Mouse (Mus musculus) MEL (cell line): ENCODE measurements around the gene Prrg2. TPM values are rescaled to one million over a fixed set of nuclear protein-coding genes. Genes with fewer than 3 reads are reported as not detected.

Source experiments
- DNase-seq: peaks from one replicate; pipeline ENCODE4 v3.0.0; 2011; ENCODE audit warnings: low read depth, low spot score
- H3K27ac ChIP-seq: 2 replicates; pipeline ENCODE4 v1.5.1; 2012; ENCODE audit warnings: low read depth, mild to moderate bottlenecking, control low read depth, low read length, moderate library complexity; ENCODE audit not compliant: control insufficient read depth
- H3K27me3 ChIP-seq, 2 experiments: fragments of 150-350 bp in 1 of 2; sonication (generic) in 1 of 2; 2 replicates each; pipeline ENCODE4 v1.6.1; 2012; ENCODE audit warnings: low read length in 2 of 2, mild to moderate bottlenecking in 2 of 2, improper control_type of control experiment in 1 of 2, moderate library complexity in 1 of 2; ENCODE audit not compliant: insufficient read depth in 2 of 2, control insufficient read depth in 1 of 2
- H3K36me3 ChIP-seq, 2 experiments: 2 replicates each; pipeline ENCODE4 v1.6.1; 2012 to 2014; ENCODE audit warnings: low read length in 2 of 2, improper control_type of control experiment in 1 of 2, inconsistent platforms in 1 of 2, mild to moderate bottlenecking in 1 of 2; ENCODE audit not compliant: insufficient read depth in 2 of 2, control insufficient read depth in 1 of 2
- H3K4me1 ChIP-seq, 2 experiments: fragments of 150-350 bp in 1 of 2; sonication (generic) in 1 of 2; 2 replicates each; pipeline ENCODE4 v1.6.1; 2012; ENCODE audit warnings: low read length in 2 of 2, improper control_type of control experiment in 1 of 2, mild to moderate bottlenecking in 1 of 2; ENCODE audit not compliant: insufficient read depth in 2 of 2, control insufficient read depth in 1 of 2
- H3K4me3 ChIP-seq, 2 experiments: fragments of 150-350 bp in 1 of 2; sonication (generic) in 1 of 2; 2 replicates each; pipeline ENCODE4 v1.5.1; 2012; ENCODE audit warnings: low read depth in 2 of 2, low read length in 2 of 2, mild to moderate bottlenecking in 2 of 2, moderate library complexity in 2 of 2, control low read depth in 1 of 2, improper control_type of control experiment in 1 of 2; ENCODE audit not compliant: control insufficient read depth in 1 of 2, insufficient read depth in 1 of 2
- H3K79me2 ChIP-seq: 2 replicates; pipeline ENCODE4 v1.6.1; 2012; ENCODE audit warnings: mild to moderate bottlenecking, low read length, moderate library complexity; ENCODE audit not compliant: control insufficient read depth, poor library complexity, insufficient read depth
- H3K9ac ChIP-seq: 2 replicates; pipeline ENCODE4 v1.6.1; 2012; ENCODE audit warnings: low read depth, mild to moderate bottlenecking, control low read depth, low read length, moderate library complexity; ENCODE audit not compliant: control insufficient read depth, poor library complexity, severe bottlenecking
- H3K9me3 ChIP-seq: fragments of 150-350 bp; sonication (generic); replicated peaks from 2 replicates; pipeline ENCODE4 v1.6.1; 2012; ENCODE audit warnings: mild to moderate bottlenecking, low read length, improper control_type of control experiment, moderate library complexity; ENCODE audit not compliant: insufficient read depth
- BHLHE40 ChIP-seq: IDR thresholded peaks from 2 replicates; pipeline ENCODE4 v1.6.1; 2012; ENCODE audit warnings: low read depth, mild to moderate bottlenecking, inconsistent platforms, low read length, improper control_type of control experiment, borderline replicate concordance
- E2F4 ChIP-seq: IDR thresholded peaks from 2 replicates; pipeline ENCODE4 v1.6.1; 2011; ENCODE audit warnings: low read depth, low read length, improper control_type of control experiment, borderline replicate concordance
- ELF1 ChIP-seq: IDR thresholded peaks from 2 replicates; pipeline ENCODE4 v1.6.1; 2014; ENCODE audit warnings: low read depth, mild to moderate bottlenecking, inconsistent platforms, low read length, improper control_type of control experiment, moderate library complexity
- EP300 ChIP-seq, 2 experiments: IDR thresholded peaks; 2 replicates each; pipeline ENCODE4 v1.6.1; 2011; ENCODE audit warnings: improper control_type of control experiment in 2 of 2, low read length in 2 of 2, low read depth in 1 of 2, mild to moderate bottlenecking in 1 of 2
- ETS1 ChIP-seq: IDR thresholded peaks from 2 replicates; pipeline ENCODE4 v1.6.1; 2012; ENCODE audit warnings: low read depth, mild to moderate bottlenecking, inconsistent platforms, low read length, improper control_type of control experiment, moderate library complexity
- GABPA ChIP-seq: IDR thresholded peaks from 2 replicates; pipeline ENCODE4 v1.6.1; 2012; ENCODE audit warnings: low read depth, mild to moderate bottlenecking, inconsistent platforms, low read length, improper control_type of control experiment, moderate library complexity
- GATA1 ChIP-seq: IDR thresholded peaks from 2 replicates; pipeline ENCODE4 v1.6.1; 2011; ENCODE audit warnings: low read depth, low read length, improper control_type of control experiment
- HCFC1 ChIP-seq: IDR thresholded peaks from 2 replicates; pipeline ENCODE4 v1.6.1; 2012; ENCODE audit warnings: low read depth, mild to moderate bottlenecking, inconsistent platforms, low read length, improper control_type of control experiment, moderate library complexity
- JUND ChIP-seq: IDR thresholded peaks from 2 replicates; pipeline ENCODE4 v1.6.1; 2011; ENCODE audit warnings: low read depth, mild to moderate bottlenecking, improper control_type of control experiment, low read length
- KAT2A ChIP-seq: conservative IDR thresholded peaks from 2 replicates; pipeline ENCODE4 v1.6.1; 2012; ENCODE audit warnings: low read depth, low read length, improper control_type of control experiment, inconsistent platforms
- MAX ChIP-seq: IDR thresholded peaks from 2 replicates; pipeline ENCODE4 v1.6.1; 2011; ENCODE audit warnings: low read length, improper control_type of control experiment
- MAZ ChIP-seq: IDR thresholded peaks from 2 replicates; pipeline ENCODE4 v1.6.1; 2012; ENCODE audit warnings: low read depth, mild to moderate bottlenecking, inconsistent platforms, low read length, improper control_type of control experiment
- MEF2A ChIP-seq: IDR thresholded peaks from 2 replicates; pipeline ENCODE4 v1.6.1; 2014; ENCODE audit warnings: low read depth, mild to moderate bottlenecking, inconsistent platforms, low read length, improper control_type of control experiment; ENCODE audit not compliant: poor library complexity, insufficient replicate concordance, severe bottlenecking; ENCODE audit errors: extremely low read depth
- MYB ChIP-seq: IDR thresholded peaks from 2 replicates; pipeline ENCODE4 v1.6.1; 2011; ENCODE audit warnings: mild to moderate bottlenecking, low read depth, low read length, improper control_type of control experiment
- NELFE ChIP-seq: IDR thresholded peaks from 2 replicates; pipeline ENCODE4 v1.6.1; 2011; ENCODE audit warnings: low read depth, low read length, improper control_type of control experiment
- NRF1 ChIP-seq: IDR thresholded peaks from 2 replicates; pipeline ENCODE4 v1.6.1; 2014; ENCODE audit warnings: low read depth, mild to moderate bottlenecking, inconsistent platforms, low read length, improper control_type of control experiment, moderate library complexity; ENCODE audit not compliant: poor library complexity, insufficient read depth, severe bottlenecking
- POLR2AphosphoS5 ChIP-seq: IDR thresholded peaks from 2 replicates; pipeline ENCODE4 v1.6.1; 2012; ENCODE audit warnings: low read depth, borderline replicate concordance, mild to moderate bottlenecking, inconsistent platforms, low read length, moderate library complexity, mixed read lengths
- RAD21 ChIP-seq: IDR thresholded peaks from 2 replicates; pipeline ENCODE4 v1.6.1; 2011; ENCODE audit warnings: mild to moderate bottlenecking, low read depth, low read length, improper control_type of control experiment
- RCOR1 ChIP-seq: IDR thresholded peaks from 2 replicates; pipeline ENCODE4 v1.6.1; 2012; ENCODE audit warnings: low read depth, mild to moderate bottlenecking, inconsistent platforms, low read length, improper control_type of control experiment
- SIN3A ChIP-seq: IDR thresholded peaks from 2 replicates; pipeline ENCODE4 v1.6.1; 2012; ENCODE audit warnings: low read length, improper control_type of control experiment, inconsistent platforms
- SMC3 ChIP-seq: IDR thresholded peaks from 2 replicates; pipeline ENCODE4 v1.6.1; 2011; ENCODE audit warnings: low read depth, low read length, improper control_type of control experiment
- TAL1 ChIP-seq: IDR thresholded peaks from 2 replicates; pipeline ENCODE4 v1.6.1; 2012; ENCODE audit warnings: mild to moderate bottlenecking, inconsistent platforms, low read length, moderate library complexity, mixed read lengths
- TCF12 ChIP-seq: IDR thresholded peaks from 2 replicates; pipeline ENCODE4 v1.6.1; 2014; ENCODE audit warnings: low read depth, mild to moderate bottlenecking, inconsistent platforms, low read length, improper control_type of control experiment, moderate library complexity
- UBTF ChIP-seq: IDR thresholded peaks from 2 replicates; pipeline ENCODE4 v1.6.1; 2012; ENCODE audit warnings: low read depth, mild to moderate bottlenecking, inconsistent platforms, low read length, improper control_type of control experiment, moderate library complexity, borderline replicate concordance; ENCODE audit not compliant: insufficient read depth
- USF2 ChIP-seq, 2 experiments: IDR thresholded peaks; 2 replicates each; pipeline ENCODE4 v1.6.1; 2011 to 2012; ENCODE audit warnings: improper control_type of control experiment in 2 of 2, low read length in 2 of 2, borderline replicate concordance in 1 of 2, inconsistent platforms in 1 of 2, low read depth in 1 of 2, mild to moderate bottlenecking in 1 of 2; ENCODE audit not compliant: insufficient read depth in 1 of 2
- ZKSCAN1 ChIP-seq: IDR thresholded peaks from 2 replicates; pipeline ENCODE4 v1.6.1; 2012; ENCODE audit warnings: low read depth, mild to moderate bottlenecking, inconsistent platforms, low read length, improper control_type of control experiment, moderate library complexity
- ZMIZ1 ChIP-seq: IDR thresholded peaks from 2 replicates; pipeline ENCODE4 v1.6.1; 2012; ENCODE audit warnings: low read depth, mild to moderate bottlenecking, inconsistent platforms, low read length, improper control_type of control experiment, moderate library complexity
- polyA plus RNA-seq, 2 experiments: library from polyadenylated mRNA; stranded (reverse) in 1 of 2; unstranded in 1 of 2; fragments of >175 nt in 1 of 2; fragments of >200 nt in 1 of 2; gene quantifications; 2 replicates each; pipeline versions ENCODE4 v1.2.1 to v1.2.4; 2012; ENCODE audit warnings: low replicate concordance in 2 of 2, low read depth in 1 of 2; ENCODE audit not compliant: insufficient read length in 2 of 2, insufficient read depth in 1 of 2, missing spikeins in 1 of 2
- total RNA-seq: library from RNA; depleted of rRNA; stranded (reverse); fragments of 300-350 nt; gene quantifications from 2 replicates; pipeline ENCODE4 v1.2.3, GENCODE M21; 2012

Prrg2 gene
- total and polyA plus RNA-seq, 3 experiments = 7.5 to 16.9 TPM; not detected in 1

GRCm38 (mm10) chr7:45105491-45105890 lies 43.0 kb upstream of the Prrg2 start:
- H3K27ac ChIP-seq = no peak overlapping the region
- TF ChIP-seq UBTF = no peak
- TF ChIP-seq JUND = no peak
- TF ChIP-seq ETS1 = no peak
- no peak for TF ChIP-seq TCF12
- no peak for TF ChIP-seq TAL1
- no peak for TF ChIP-seq GATA1
- TF ChIP-seq MAX = no peak
- no peak for TF ChIP-seq KAT2A
- TF ChIP-seq RCOR1 = no peak
- no peak for TF ChIP-seq ELF1
- no peak for TF ChIP-seq RAD21
- TF ChIP-seq MYB = no peak
- no peak for TF ChIP-seq NRF1
- TF ChIP-seq EP300 (IDR thresholded peaks at IDR 0.05; ENCODE audit: low read depth in 1 of 2, low read length in 2 of 2) = no peak
- TF ChIP-seq HCFC1 = no peak
- no peak for TF ChIP-seq USF2 (IDR thresholded peaks at IDR 0.05; ENCODE audit: borderline replicate concordance in 1 of 2, insufficient read depth in 1 of 2, low read depth in 1 of 2, low read length in 2 of 2)
- no peak for TF ChIP-seq MAZ
- TF ChIP-seq SIN3A = no peak
- peaks cover 2 to 15% of the 10 kb centered on the region in 2 experiments; a peak in 3 of 4 replicates for H3K4me1 ChIP-seq
- H3K9ac ChIP-seq = no peak overlapping the region
- H3K4me3 ChIP-seq = no peak overlapping the region
- no peak for DNase-seq
- no peaks in the 10 kb centered on the region for H3K9me3 ChIP-seq
- no peaks in the 10 kb centered on the region for H3K27me3 ChIP-seq
- H3K79me2 ChIP-seq = no peaks in the 10 kb centered on the region
- H3K36me3 ChIP-seq = no peaks in the 10 kb centered on the region; a peak in 1 of 4 replicates

DNA sequence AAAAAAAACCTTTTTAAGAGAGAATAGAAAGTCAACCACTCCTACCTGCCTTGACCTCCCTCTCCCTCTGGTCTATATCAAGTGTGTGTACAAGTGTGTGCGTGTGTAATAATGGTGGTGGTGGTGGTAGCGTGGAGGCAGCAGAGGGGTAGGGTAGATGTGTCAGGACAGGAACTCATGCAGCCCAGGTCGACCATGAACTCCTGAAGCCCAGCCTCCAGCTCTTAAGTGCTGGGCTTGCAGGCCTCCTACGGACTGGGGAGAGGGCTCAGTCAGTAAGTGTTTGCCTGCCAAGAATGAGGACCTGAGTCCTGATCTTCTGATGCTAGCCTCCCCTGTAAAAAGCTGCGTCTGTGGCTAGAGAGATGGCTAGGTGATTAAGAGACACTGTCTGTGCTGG lies 42.5 kb upstream of the Prrg2 start:
- no peak for TF ChIP-seq BHLHE40
- TF ChIP-seq SMC3 = no peak
- no peak for TF ChIP-seq NRF1
- no peak for TF ChIP-seq POLR2AphosphoS5
- TF ChIP-seq ELF1 = no peak
- no peak for TF ChIP-seq MYB
- no peak for TF ChIP-seq GABPA
- TF ChIP-seq ZKSCAN1 = no peak
- no peak for TF ChIP-seq E2F4
- no peak for TF ChIP-seq ZMIZ1
- TF ChIP-seq NELFE = no peak
- TF ChIP-seq MAX = no peak
- no peak for TF ChIP-seq MEF2A
- Histone ChIP-seq H3K9me3 (no peaks in the 10 kb centered on the region), H3K4me1 (peaks cover 2 to 15% of the 10 kb centered on the region in 2 experiments; a peak in 3 of 4 replicates), H3K9ac (no peak overlapping the region), H3K36me3 (no peaks in the 10 kb centered on the region; a peak in 1 of 4 replicates), H3K4me3 (no peak overlapping the region), H3K27me3 (no peaks in the 10 kb centered on the region), H3K27ac (no peak overlapping the region), H3K79me2 (no peaks in the 10 kb centered on the region)
- DNase-seq = no peak
